Comparison of ENCODE assay signal across 8 mouse cellular contexts in genomic region chr9:22557467-22557866, GRCm38 (mm10).
DNase-seq lines count a peak whose midpoint lies in the region; ATAC-seq and TF ChIP-seq lines count a peak whose summit lies in the region.
"Had no signal": no experiment of that assay in that cellular context is flagged by ENCODE, and none has a peak within 500 bp of the region (broad histone marks: within the 10 kb centered on the region; RNA-seq: fewer than 3 reads in every experiment).

No protein-coding gene starts in this region.

- no peaks in the 10 kb centered on the region for H3K9me3 ChIP-seq in forebrain, embryonic 14.5 days (replicated peaks; ENCODE audit: control insufficient read depth, low read length)
- no peaks in the 10 kb centered on the region for H3K9me3 ChIP-seq in hindbrain, postnatal 0 days (ENCODE audit: low read length)
- no peaks in the 10 kb centered on the region for H3K9me3 ChIP-seq in midbrain, embryonic 11.5 days (ENCODE audit: control insufficient read depth, low read length)

- H3K36me3 ChIP-seq in forebrain, embryonic 14.5 days (ENCODE audit: control insufficient read depth, insufficient read depth, low read length), result no peaks in the 10 kb centered on the region
- H3K36me3 ChIP-seq in hindbrain, postnatal 0 days (ENCODE audit: insufficient read depth, low read length), result no peaks in the 10 kb centered on the region
- no peaks in the 10 kb centered on the region for H3K36me3 ChIP-seq in midbrain, embryonic 11.5 days (ENCODE audit: control insufficient read depth, insufficient read depth, low read length)

- no peak overlapping the region for H3K4me3 ChIP-seq in forebrain, embryonic 14.5 days (ENCODE audit: low read depth, low read length)
- H3K4me3 ChIP-seq in hindbrain, postnatal 0 days (ENCODE audit: low read length), result no peak overlapping the region
- no peak overlapping the region for H3K4me3 ChIP-seq in midbrain, embryonic 11.5 days (ENCODE audit: low read depth, low read length)

- H3K4me2 ChIP-seq in forebrain, embryonic 14.5 days (ENCODE audit: low read length), result no peak overlapping the region
- no peak overlapping the region for H3K4me2 ChIP-seq in hindbrain, postnatal 0 days (ENCODE audit: low read depth, low read length)
- no peak overlapping the region for H3K4me2 ChIP-seq in midbrain, embryonic 11.5 days

- DNase-seq in NIH3T3 (ENCODE audit: low read depth), result peak; percentile 81
- DNase-seq in c-Kit-positive CD71-negative TER-119-negative erythroid progenitor cells, embryonic 14.5 days (ENCODE audit: low read depth), result peak; percentile 31
- DNase-seq in forebrain, embryonic 14.5 days (ENCODE audit: low spot score), result peak; percentile 55
- DNase-seq in hindbrain, postnatal 0 days (ENCODE audit: low spot score), result peak; percentile 64
- peak; percentile 48 for DNase-seq in left cerebral cortex, adult 11 months (ENCODE audit: low spot score)
- peak; percentile 93 for DNase-seq in midbrain, embryonic 11.5 days (ENCODE audit: low spot score, missing footprints)
- DNase-seq in spleen, adult 12 weeks (ENCODE audit: low spot score), result peak; percentile 27

- 41% methylated on average over 13 of the region's 13 CpGs for WGBS in forebrain, embryonic 14.5 days
- WGBS in hindbrain, postnatal 0 days, result 52% methylated on average over 13 of the region's 13 CpGs
- WGBS in midbrain, embryonic 11.5 days, result 60% methylated on average over 13 of the region's 13 CpGs

- no peaks in the 10 kb centered on the region for H3K27me3 ChIP-seq in forebrain, embryonic 14.5 days (replicated peaks; ENCODE audit: control insufficient read depth, insufficient read depth, low read length)
- H3K27me3 ChIP-seq in hindbrain, postnatal 0 days (ENCODE audit: insufficient read depth, low read length), result no peaks in the 10 kb centered on the region
- H3K27me3 ChIP-seq in midbrain, embryonic 11.5 days (ENCODE audit: control insufficient read depth, insufficient read depth, low read length), result no peaks in the 10 kb centered on the region

- TF ChIP-seq CTCF in hindbrain, postnatal 0 days (IDR thresholded peaks at IDR 0.05; ENCODE audit: low read depth), result peak; percentile 78

- no peak overlapping the region for H3K9ac ChIP-seq in forebrain, embryonic 14.5 days (ENCODE audit: low read length)
- no peak overlapping the region for H3K9ac ChIP-seq in hindbrain, postnatal 0 days (replicated peaks; ENCODE audit: low read length)
- H3K9ac ChIP-seq in midbrain, embryonic 11.5 days (ENCODE audit: low read length), result no peak overlapping the region

- no peak overlapping the region for H3K27ac ChIP-seq in forebrain, embryonic 14.5 days (ENCODE audit: low read depth, low read length)
- no peak overlapping the region for H3K27ac ChIP-seq in hindbrain, postnatal 0 days
- no peak overlapping the region for H3K27ac ChIP-seq in midbrain, embryonic 11.5 days (ENCODE audit: low read depth, low read length)
- H3K27ac ChIP-seq: macrophage had no signal

- peak; percentile 46 for ATAC-seq in forebrain, embryonic 14.5 days
- ATAC-seq in hindbrain, postnatal 0 days, result no peak
- ATAC-seq in midbrain, embryonic 11.5 days (ENCODE audit: low FRiP score), result no peak

- no peaks in the 10 kb centered on the region for H3K4me1 ChIP-seq in forebrain, embryonic 14.5 days (ENCODE audit: control insufficient read depth, insufficient read depth, low read length)
- H3K4me1 ChIP-seq in hindbrain, postnatal 0 days (ENCODE audit: insufficient read depth, low read length), result no peaks in the 10 kb centered on the region
- no peaks in the 10 kb centered on the region for H3K4me1 ChIP-seq in midbrain, embryonic 11.5 days (ENCODE audit: control insufficient read depth, insufficient read depth, low read length)

Comparison
In these comparisons a context has a peak if more than half of its experiments do, and no peak if none do; other contexts are left out.
1. DNase-seq: peak in every context shown above with its lines; median percentile 93 in midbrain, embryonic 11.5 days; 81 in NIH3T3; 64 in hindbrain, postnatal 0 days; 55 in forebrain, embryonic 14.5 days; 48 in left cerebral cortex, adult 11 months; 31 in c-Kit-positive CD71-negative TER-119-negative erythroid progenitor cells, embryonic 14.5 days; 27 in spleen, adult 12 weeks.